Mouse (Mus musculus) G1E (cell line): Measurements from ENCODE around the gene Zfp28.

ENCODE experiments used
- CTCF ChIP-seq: IDR thresholded peaks from 2 replicates; pipeline ENCODE4 v1.5.1; 2012; ENCODE audit warnings: low read depth, low read length, inconsistent platforms, mixed read lengths
- GATA1 ChIP-seq: IDR thresholded peaks from 2 replicates; pipeline ENCODE4 v1.6.1; 2012; ENCODE audit warnings: borderline replicate concordance, low read length, inconsistent platforms, mixed read lengths
- GATA2 ChIP-seq: IDR thresholded peaks from 2 replicates; pipeline ENCODE4 v1.6.1; 2012; ENCODE audit warnings: low read depth, low read length, inconsistent platforms, borderline replicate concordance
- POLR2AphosphoS5 ChIP-seq: IDR thresholded peaks from 2 replicates; pipeline ENCODE4 v1.6.1; 2012; ENCODE audit warnings: low read depth, low read length, inconsistent platforms; ENCODE audit not compliant: insufficient replicate concordance
- TAL1 ChIP-seq: conservative IDR thresholded peaks from 2 replicates; pipeline ENCODE4 v1.6.1; 2012; ENCODE audit warnings: low read depth, low read length, inconsistent platforms, mixed read lengths

- TF ChIP-seq CTCF, result no peak
- TF ChIP-seq TAL1, result no peak
- no peak for TF ChIP-seq GATA1
- no peak for TF ChIP-seq POLR2AphosphoS5
- no peak for TF ChIP-seq GATA2
These were observed at the start of gene Zfp28 for GRCm38 (mm10) chr7:6383044-6383455.
